Mouse (Mus musculus) G1E (cell line): Measurements from ENCODE around the gene Rxrb.

Source experiments
- CTCF ChIP-seq: IDR thresholded peaks from 2 replicates; pipeline ENCODE4 v1.5.1; 2012; ENCODE audit warnings: low read depth, low read length, inconsistent platforms, mixed read lengths
- GATA1 ChIP-seq: IDR thresholded peaks from 2 replicates; pipeline ENCODE4 v1.6.1; 2012; ENCODE audit warnings: borderline replicate concordance, low read length, inconsistent platforms, mixed read lengths
- TAL1 ChIP-seq: conservative IDR thresholded peaks from 2 replicates; pipeline ENCODE4 v1.6.1; 2012; ENCODE audit warnings: low read depth, low read length, inconsistent platforms, mixed read lengths

DNA sequence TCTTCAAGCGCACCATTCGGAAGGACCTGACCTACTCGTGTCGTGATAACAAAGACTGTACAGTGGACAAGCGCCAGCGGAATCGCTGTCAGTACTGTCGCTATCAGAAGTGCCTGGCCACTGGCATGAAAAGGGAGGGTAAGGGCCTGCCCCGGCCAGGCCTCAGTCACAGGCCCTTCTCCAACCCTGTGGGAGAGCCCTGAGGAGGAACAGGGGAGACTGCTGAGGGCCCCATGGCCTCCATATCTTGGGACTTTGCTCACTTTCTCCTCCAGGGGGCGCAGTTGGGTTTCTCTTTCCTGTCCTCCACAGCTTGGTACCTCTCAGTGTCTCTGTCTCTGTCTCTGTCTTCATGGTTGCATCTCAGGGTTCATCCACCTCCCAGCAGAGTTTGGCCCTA is 2.5 kb downstream of the Rxrb start:
- peak; percentile 69 for TF ChIP-seq CTCF
- no peak for TF ChIP-seq GATA1
- TF ChIP-seq TAL1 = no peak
